Mouse (Mus musculus) forebrain, embryonic 10.5 days (tissue): ENCODE measurements around the gene Lysmd2. TPM values are rescaled to one million over a fixed set of nuclear protein-coding genes. Genes with fewer than 3 reads are reported as not detected.
A peak's percentile ranks its signal among the peaks of the same experiment; 100 is the strongest.

Source experiments
- DNase-seq: peaks from one replicate; pipeline ENCODE4 v3.0.0-alpha.2; 2017; ENCODE audit warnings: low spot score; ENCODE audit errors: extremely low spot score
- H3K27ac ChIP-seq: fragments of 300-500 bp; sonication (generic); 2 replicates; pipeline ENCODE4 v1.5.1; 2016; ENCODE audit warnings: mild to moderate bottlenecking
- H3K27me3 ChIP-seq: fragments of 300-500 bp; sonication (generic); 2 replicates; pipeline ENCODE4 v1.6.1; 2016; ENCODE audit warnings: mild to moderate bottlenecking; ENCODE audit not compliant: poor library complexity, severe bottlenecking
- H3K36me3 ChIP-seq: fragments of 300-500 bp; sonication (generic); replicated peaks from 2 replicates; pipeline ENCODE4 v1.6.1; 2016; ENCODE audit warnings: mild to moderate bottlenecking, moderate library complexity
- H3K4me1 ChIP-seq: fragments of 300-500 bp; sonication (generic); 2 replicates; pipeline ENCODE4 v1.6.1; 2016
- H3K4me3 ChIP-seq: fragments of 300-500 bp; sonication (generic); 2 replicates; pipeline ENCODE4 v1.5.1; 2016; ENCODE audit warnings: mild to moderate bottlenecking, moderate library complexity
- H3K9me3 ChIP-seq: fragments of 300-500 bp; sonication (generic); 2 replicates; pipeline ENCODE4 v1.6.1; 2016; ENCODE audit warnings: mild to moderate bottlenecking, moderate library complexity
- WGBS: fragments of 180-500 bp; shearing (Covaris S2); methylation state at CpG from one replicate; pipeline ENCODE4 v1.1.7; 2016; 5-methylcytosine and 5-hydroxymethylcytosine counted together
- polyA plus RNA-seq: library from polyadenylated mRNA; unstranded; fragments of >200 nt; fragmentation: Nextera tagmentation; extraction: Ambion mirVana; gene quantifications from 2 replicates; pipeline ENCODE4 v1.2.1, GENCODE M21; 2016

The Lysmd2 gene
- 8.9 and 11.4 TPM in 2 replicates for polyA plus RNA-seq

GRCm38 (mm10) chr9:75625556-75626307 is at the start of gene Lysmd2:
Lysmd2 (plus strand) TSS chr9:75625741.
- Histone ChIP-seq H3K4me1 (peaks cover 19% of the 10 kb centered on the region), H3K4me3 (peak within 1 kb of the TSS; percentile 86), H3K27ac (peak within 1 kb of the TSS; percentile 95), H3K9me3 (no peaks in the 10 kb centered on the region), H3K27me3 (peaks cover 20% of the 10 kb centered on the region), H3K36me3 (no peaks in the 10 kb centered on the region)
- DNase-seq, result peak; percentile 67
- WGBS, result under 1% methylated on average over 93 of the region's 94 CpGs

DNA sequence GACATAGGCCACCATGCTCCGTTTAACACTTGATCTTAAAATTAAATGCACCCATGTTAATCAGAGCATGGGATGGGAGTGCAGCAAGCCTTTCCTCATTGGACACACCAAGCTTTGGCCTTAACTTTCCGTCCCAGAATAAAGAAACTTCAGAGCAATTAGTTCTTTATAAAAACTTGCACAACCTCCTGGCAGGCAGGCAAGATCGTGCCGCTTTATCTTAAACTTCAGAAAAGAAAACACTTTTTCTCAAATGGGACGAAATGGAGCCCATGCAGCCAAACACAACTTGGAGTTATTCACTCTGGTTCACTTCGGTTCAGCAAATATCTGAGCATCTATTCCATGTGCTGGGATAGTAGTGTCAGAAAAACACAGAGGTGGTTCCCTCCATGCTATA is 46.2 kb upstream of the Lysmd2 start:
- WGBS, result 93% methylated on average over 6 of the region's 6 CpGs
- no peak overlapping the region for H3K4me3 ChIP-seq
- H3K27ac ChIP-seq, result no peak overlapping the region
- no peaks in the 10 kb centered on the region for H3K9me3 ChIP-seq
- H3K27me3 ChIP-seq, result no peaks in the 10 kb centered on the region
- H3K4me1 ChIP-seq, result no peaks in the 10 kb centered on the region
- H3K36me3 ChIP-seq, result peaks cover 52% of the 10 kb centered on the region
- no peak for DNase-seq

GRCm38 (mm10) chr9:75581694-75582350 is 43.7 kb upstream of the Lysmd2 start:
- Histone ChIP-seq H3K4me3 (no peak overlapping the region), H3K4me1 (no peaks in the 10 kb centered on the region), H3K36me3 (peaks cover 50% of the 10 kb centered on the region), H3K27ac (no peak overlapping the region), H3K9me3 (no peaks in the 10 kb centered on the region), H3K27me3 (no peaks in the 10 kb centered on the region)
- WGBS, result 54% methylated on average over 7 of the region's 7 CpGs
- DNase-seq, result no peak

DNA sequence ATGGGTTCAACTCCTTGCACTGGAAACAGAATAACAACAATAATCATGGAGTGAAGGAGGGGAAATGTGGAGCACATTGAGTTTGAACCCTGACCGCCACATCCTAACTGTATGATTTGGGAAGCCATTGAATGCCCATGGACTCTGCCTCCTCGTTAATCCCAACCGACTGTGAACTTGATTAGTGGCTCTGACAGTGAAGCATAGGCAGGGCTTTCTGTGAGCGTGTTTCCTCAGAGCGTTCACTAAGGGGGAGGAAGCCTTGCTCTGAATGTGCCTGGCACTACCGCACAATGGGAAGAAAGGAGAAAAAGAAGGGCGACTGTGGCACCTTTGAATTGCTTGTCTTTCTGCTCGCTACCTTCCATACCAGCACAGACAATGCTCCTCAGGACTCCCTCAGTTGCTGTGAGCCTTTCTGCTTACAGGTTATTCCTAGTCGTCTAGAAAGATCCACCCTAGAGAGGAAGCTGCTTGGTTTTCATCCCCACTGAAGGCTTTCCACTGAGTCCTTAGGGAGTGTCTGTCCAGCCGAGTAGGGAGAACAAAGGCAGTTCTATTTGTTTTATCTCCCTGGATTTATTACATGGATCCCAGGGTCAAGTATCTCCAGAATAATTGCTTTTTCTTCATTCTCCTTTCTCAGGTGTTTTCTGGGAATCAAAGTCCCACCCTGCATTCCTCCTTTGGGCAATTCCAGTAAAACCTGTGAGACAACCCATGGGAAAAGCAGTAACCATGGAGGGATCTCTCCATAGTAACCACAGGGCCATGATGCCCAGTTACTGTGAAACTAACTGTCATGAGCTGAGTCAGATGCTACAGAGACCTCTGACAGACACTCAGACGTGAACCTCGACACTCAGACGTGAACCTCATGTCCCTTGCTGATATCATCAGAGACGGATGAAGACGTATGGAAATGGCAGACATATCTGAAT is 35.4 kb upstream of the Lysmd2 start:
- no peak for DNase-seq
- Histone ChIP-seq H3K9me3 (no peaks in the 10 kb centered on the region), H3K4me1 (no peaks in the 10 kb centered on the region), H3K27ac (no peak overlapping the region), H3K27me3 (no peaks in the 10 kb centered on the region), H3K4me3 (no peak overlapping the region), H3K36me3 (peaks cover 92% of the 10 kb centered on the region)
- 88% methylated on average over 15 of the region's 15 CpGs for WGBS

DNA sequence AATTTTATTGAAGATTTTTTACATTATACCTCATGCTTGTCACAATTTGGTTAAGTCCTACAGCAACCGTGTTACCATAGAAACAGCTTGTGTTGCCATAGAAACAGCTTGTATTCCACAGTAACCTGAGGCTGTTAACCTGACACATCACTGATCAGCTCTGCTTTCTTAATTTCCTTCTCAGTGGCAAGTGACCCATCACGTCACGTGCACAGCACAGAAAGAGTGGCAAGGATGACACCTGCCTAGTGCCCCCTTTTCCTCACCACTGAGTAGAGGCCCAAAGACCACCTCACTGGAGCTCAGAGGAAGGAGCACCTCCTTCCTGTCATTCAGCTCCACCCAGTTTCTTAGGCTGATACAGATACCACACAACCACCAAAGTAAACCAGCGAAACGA is 32.1 kb upstream of the Lysmd2 start:
- Histone ChIP-seq H3K4me3 (no peak overlapping the region), H3K36me3 (peaks cover 66% of the 10 kb centered on the region), H3K27me3 (no peaks in the 10 kb centered on the region), H3K9me3 (no peaks in the 10 kb centered on the region), H3K4me1 (peaks cover 3% of the 10 kb centered on the region; the same call in 1 of the 2 replicates), H3K27ac (no peak overlapping the region)
- DNase-seq, result no peak
- 85% methylated on average over 5 of the region's 5 CpGs for WGBS

- WGBS, result 93% methylated on average over 13 of the region's 13 CpGs
- H3K4me3 ChIP-seq, result no peak overlapping the region
- H3K36me3 ChIP-seq, result peaks cover 34% of the 10 kb centered on the region
- H3K27ac ChIP-seq, result no peak overlapping the region
- no peaks in the 10 kb centered on the region for H3K9me3 ChIP-seq
- DNase-seq, result no peak
- peaks cover 13% of the 10 kb centered on the region; the same call in 1 of the 2 replicates for H3K4me1 ChIP-seq
- H3K27me3 ChIP-seq, result no peaks in the 10 kb centered on the region
Observed at GRCm38 (mm10) chr9:75597036-75597435, 28.5 kb upstream of the Lysmd2 start.

- no peak overlapping the region for H3K27ac ChIP-seq
- H3K27me3 ChIP-seq, result no peaks in the 10 kb centered on the region
- peaks cover 13% of the 10 kb centered on the region; the same call in 1 of the 2 replicates for H3K4me1 ChIP-seq
- H3K9me3 ChIP-seq, result no peaks in the 10 kb centered on the region
- peaks cover 28% of the 10 kb centered on the region for H3K36me3 ChIP-seq
- no peak for DNase-seq
- H3K4me3 ChIP-seq, result no peak overlapping the region
- WGBS, result 83% methylated on average over 4 of the region's 4 CpGs
Observed at GRCm38 (mm10) chr9:75597596-75597995, 27.9 kb upstream of the Lysmd2 start.

DNA sequence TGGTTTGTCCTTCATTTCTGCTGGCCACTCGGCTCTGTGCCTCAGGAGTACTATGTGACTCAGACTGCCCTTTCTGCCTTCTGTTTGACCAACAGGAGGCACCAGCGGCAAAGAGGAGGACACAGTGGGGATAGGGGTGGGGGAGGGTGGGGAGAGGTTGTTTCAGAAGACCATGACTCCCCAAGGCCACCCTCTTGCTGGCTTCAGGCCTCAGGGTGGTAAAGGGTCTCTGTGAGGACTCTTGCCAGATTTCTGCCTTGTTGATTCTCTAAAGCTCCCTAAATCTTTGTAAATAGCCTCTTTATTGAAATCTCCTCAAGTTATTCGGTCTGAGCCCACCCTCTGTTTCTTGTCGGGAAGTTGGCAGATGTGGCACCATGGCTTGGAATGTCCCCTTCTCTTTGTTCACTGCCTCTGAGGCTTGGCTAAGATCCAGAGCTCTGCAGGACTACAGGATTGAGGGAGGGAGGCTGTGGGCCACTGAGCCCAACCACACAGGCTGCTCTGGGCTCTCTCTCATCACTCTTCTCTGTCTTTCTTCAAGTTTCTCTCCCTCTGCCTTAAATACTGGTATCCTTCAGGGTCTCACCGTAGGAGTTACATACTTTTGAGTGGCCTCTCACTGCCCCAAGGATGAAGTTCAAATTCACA is 26.2 kb upstream of the Lysmd2 start:
- peaks cover 18% of the 10 kb centered on the region for H3K36me3 ChIP-seq
- 0 out of 2 replicates have a peak, but pooled peaks cover under 1% of the 10 kb centered on the region for H3K9me3 ChIP-seq
- peak overlapping the region; percentile 62 for H3K27ac ChIP-seq
- DNase-seq, result no peak
- H3K4me3 ChIP-seq, result no peak overlapping the region
- peaks cover 13% of the 10 kb centered on the region; the same call in 1 of the 2 replicates for H3K4me1 ChIP-seq
- no peaks in the 10 kb centered on the region for H3K27me3 ChIP-seq
- WGBS, result 69% methylated on average over 5 of the region's 5 CpGs

DNA sequence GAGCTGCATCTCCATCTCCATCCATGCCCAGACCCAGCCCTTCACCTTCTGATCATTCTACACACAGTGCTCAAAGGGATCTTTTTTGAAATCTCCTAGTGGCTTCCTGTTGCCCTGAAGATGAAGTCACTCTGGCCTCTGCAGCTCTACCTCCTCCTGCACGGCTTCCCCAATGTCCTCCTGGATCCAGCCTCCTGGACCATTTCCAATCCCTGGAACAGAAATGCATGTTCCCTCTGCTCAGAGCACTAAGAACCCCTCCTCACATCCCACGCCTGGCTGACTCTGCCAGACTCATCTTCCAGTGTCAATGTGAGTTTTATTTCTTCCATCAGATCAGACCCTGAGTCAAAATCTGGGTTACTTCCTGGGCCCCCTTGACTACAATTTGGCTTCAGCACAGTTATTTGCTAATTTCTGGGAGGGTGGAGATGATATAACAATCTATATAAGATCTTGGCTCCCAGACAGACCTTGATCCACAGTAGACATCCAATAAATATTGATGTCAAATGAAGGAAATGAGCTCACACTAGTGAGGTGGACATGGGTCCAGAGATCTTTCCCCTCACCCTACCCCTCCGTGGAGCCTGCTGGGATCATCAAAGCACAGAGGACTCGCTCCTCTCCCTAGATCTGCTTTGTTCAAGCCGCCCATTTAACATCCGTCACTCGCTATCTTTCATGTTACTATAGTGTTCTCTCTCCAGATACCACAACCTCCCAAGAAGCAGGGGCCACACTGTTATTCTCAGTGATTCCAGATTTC is 25.2 kb upstream of the Lysmd2 start:
- no peak for DNase-seq
- Histone ChIP-seq H3K36me3 (peaks cover 19% of the 10 kb centered on the region), H3K27me3 (no peaks in the 10 kb centered on the region), H3K9me3 (peaks cover 7% of the 10 kb centered on the region; the same call in 1 of the 2 replicates), H3K27ac (no peak overlapping the region), H3K4me1 (peaks cover 13% of the 10 kb centered on the region; the same call in 1 of the 2 replicates), H3K4me3 (no peak overlapping the region)
- WGBS, result 86% methylated on average over 7 of the region's 7 CpGs

GRCm38 (mm10) chr9:75601510-75601909 is 24.0 kb upstream of the Lysmd2 start:
- H3K4me1 ChIP-seq, result peaks cover 13% of the 10 kb centered on the region; the same call in 1 of the 2 replicates
- H3K4me3 ChIP-seq, result no peak overlapping the region
- H3K9me3 ChIP-seq, result peaks cover 7% of the 10 kb centered on the region; the same call in 1 of the 2 replicates
- WGBS, result 67% methylated on average over 12 of the region's 12 CpGs
- peaks cover 19% of the 10 kb centered on the region for H3K36me3 ChIP-seq
- H3K27me3 ChIP-seq, result no peaks in the 10 kb centered on the region
- no peak for DNase-seq
- no peak overlapping the region for H3K27ac ChIP-seq

DNA sequence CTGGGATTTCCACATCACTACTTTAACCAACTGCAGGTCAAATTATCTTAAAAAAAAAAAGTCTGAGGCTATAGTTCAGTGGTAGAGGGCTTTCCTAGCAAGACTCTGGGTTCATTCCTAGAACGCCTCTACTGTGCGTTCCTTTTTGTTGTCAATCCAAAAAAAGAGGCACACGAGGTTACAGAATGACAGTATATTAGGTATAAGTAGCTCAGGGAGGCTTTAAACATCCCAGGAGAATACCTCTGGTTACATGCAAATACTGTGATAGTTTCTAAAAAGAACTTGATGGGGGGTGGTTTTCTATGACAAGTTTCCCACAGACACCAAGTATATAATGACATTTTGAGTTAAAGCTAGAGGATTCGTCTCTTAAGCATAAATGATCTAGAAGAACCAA is 18.0 kb upstream of the Lysmd2 start:
- no peak for DNase-seq
- WGBS, result 94% methylated on average over 4 of the region's 4 CpGs
- H3K9me3 ChIP-seq, result peaks cover 7% of the 10 kb centered on the region; the same call in 1 of the 2 replicates
- H3K36me3 ChIP-seq, result peaks cover 16% of the 10 kb centered on the region
- H3K27me3 ChIP-seq, result peaks cover 14% of the 10 kb centered on the region
- no peak overlapping the region for H3K27ac ChIP-seq
- peaks cover 18% of the 10 kb centered on the region for H3K4me1 ChIP-seq
- no peak overlapping the region for H3K4me3 ChIP-seq
